Mouse (Mus musculus): ENCODE results near the gene Pak1. TPM values are rescaled to one million over a fixed set of nuclear protein-coding genes. Genes with fewer than 3 reads are reported as not detected.

The Pak1 gene
- total RNA-seq (2021), result 100 to 1,000 TPM; 162 to 172 TPM

DNA sequence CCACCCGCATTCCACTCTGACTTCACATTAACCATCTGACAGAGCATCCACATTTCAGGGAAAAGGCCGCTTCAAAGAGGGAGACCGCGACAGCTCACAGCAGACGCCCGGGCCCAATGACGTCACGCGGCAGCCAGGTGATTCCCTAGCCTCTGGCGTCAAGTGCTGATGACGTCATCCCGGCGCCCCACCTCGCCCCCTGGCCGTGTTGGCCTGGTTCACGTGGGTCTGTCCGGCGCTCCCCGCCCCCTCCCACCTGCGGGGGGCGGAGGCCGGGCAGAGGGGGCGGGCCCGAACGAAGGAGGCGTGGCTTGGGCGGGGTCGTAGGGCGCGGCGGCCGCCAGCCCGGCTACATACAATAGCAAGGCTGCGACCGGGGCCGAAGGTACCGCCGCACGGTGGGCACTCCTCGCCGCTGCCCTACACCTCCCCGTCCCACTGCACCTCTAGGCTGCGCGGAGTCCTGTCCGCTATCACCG is at the start of gene Pak1:
Pak1 (plus strand) TSS at position 352 of the 479 bp plus-strand sequence.
- DNase-seq, result peak; percentile 86
- intact Hi-C loops (cut with DNase I), result no loop called here

DNA sequence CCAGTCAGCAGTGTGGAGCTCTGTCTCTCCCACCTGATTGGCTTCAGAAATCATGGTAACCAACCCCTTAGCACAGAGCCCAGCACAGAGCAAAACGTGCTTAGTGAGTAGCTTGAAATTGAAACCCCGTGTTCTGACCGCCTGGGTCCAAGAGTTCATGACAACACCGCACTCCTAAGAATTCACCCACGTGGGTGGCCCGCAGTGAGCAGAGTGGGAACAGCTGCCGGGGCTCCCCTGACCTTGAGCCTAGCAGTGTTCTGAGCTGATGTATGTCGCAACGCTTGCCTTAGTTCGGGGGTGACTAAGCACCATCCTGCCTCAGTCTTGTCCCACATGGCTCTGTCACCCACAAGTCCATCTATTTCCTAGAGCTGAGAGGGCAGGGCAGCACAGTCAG is 47.4 kb upstream of the Pak1 start:
- no peak for DNase-seq
- intact Hi-C loops (cut with DNase I), result loop anchor here (10.0 kb wide), 1 partner anchor 384 kb away; no protein-coding TSS in a partner anchor

- intact Hi-C loops (cut with DNase I), result loop anchor here (10.0 kb wide), 1 partner anchor 383 kb away; no protein-coding TSS in a partner anchor
- no peak for DNase-seq
Observed at GRCm38 (mm10) chr7:97741756-97742291, 46.5 kb upstream of the Pak1 start.

GRCm38 (mm10) chr7:97745299-97745698 is 43.0 kb upstream of the Pak1 start:
- intact Hi-C loops (cut with DNase I), result loop anchor here (10.0 kb wide), 1 partner anchor 380 kb away; no protein-coding TSS in a partner anchor
- peak; percentile 62 for DNase-seq

DNA sequence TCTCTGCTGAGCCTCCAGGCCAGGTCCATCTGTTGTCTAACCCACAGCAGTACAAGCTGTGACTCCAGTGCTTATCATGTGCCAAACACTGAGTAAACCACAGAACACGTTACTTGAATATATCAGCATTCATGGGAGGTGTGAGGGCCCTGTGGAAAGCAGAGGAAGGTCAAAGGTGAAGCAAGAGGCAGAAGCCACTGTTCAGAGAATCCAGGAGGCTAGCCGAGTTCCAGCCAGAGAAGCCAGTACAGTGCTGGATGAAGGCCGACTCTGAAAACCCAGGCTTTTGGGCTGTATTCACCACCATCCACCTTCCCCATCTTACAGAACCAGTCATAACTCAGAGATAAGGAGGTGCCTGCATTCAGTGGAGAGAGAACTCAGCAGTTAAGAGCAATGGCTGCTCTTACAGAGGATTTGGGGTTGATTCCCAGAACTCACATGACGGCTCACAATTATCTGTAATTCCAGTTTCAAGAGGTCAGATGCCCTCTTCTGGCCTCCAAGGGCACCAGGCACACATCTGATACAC is 41.1 kb upstream of the Pak1 start:
- intact Hi-C loops (cut with DNase I), result loop anchor here (10.0 kb wide), 1 partner anchor 378 kb away; no protein-coding TSS in a partner anchor
- DNase-seq, result no peak

- peak; percentile 81 for DNase-seq
- intact Hi-C loops (cut with DNase I), result loop anchor here (1.0 to 10.0 kb wide), 2 partner anchors 229 to 377 kb away; no protein-coding TSS in a partner anchor
Observed at GRCm38 (mm10) chr7:97747787-97748497, 40.4 kb upstream of the Pak1 start.

DNA sequence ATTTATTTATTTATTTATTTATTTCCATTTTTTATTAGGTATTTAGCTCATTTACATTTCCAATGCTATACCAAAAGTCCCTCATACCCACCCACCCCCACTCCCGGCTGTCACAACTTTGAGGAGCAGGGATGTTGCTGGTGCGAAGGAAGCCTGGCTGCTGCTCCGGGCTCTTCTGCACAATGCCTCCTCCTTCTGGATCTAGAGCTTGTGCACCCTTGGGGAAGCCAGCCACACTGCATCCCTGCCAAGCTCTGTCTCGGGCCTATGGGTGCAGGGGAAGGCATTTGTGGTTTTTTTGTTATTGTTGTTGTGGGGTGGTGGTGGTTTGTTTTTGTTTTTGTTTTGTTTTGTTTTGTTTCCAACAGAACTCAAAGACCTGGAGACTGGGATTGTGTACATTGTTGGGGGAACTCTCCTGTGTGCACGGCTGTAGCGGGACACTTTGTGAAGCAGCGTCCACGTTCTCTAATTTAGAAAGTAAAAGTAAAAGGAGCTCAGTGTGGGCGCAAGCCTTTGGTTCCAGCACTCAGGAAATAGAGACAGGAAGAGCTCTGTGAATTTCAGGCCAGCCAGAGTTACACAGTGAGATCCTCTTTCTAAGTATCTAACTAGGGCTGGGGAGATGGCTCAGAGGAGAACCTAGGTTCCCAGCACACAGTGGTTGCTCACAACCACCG is 39.7 kb upstream of the Pak1 start:
- intact Hi-C loops (cut with DNase I), result loop anchor here (1.0 to 10.0 kb wide), 2 partner anchors 229 to 376 kb away; no protein-coding TSS in a partner anchor
- no peak for DNase-seq

DNA sequence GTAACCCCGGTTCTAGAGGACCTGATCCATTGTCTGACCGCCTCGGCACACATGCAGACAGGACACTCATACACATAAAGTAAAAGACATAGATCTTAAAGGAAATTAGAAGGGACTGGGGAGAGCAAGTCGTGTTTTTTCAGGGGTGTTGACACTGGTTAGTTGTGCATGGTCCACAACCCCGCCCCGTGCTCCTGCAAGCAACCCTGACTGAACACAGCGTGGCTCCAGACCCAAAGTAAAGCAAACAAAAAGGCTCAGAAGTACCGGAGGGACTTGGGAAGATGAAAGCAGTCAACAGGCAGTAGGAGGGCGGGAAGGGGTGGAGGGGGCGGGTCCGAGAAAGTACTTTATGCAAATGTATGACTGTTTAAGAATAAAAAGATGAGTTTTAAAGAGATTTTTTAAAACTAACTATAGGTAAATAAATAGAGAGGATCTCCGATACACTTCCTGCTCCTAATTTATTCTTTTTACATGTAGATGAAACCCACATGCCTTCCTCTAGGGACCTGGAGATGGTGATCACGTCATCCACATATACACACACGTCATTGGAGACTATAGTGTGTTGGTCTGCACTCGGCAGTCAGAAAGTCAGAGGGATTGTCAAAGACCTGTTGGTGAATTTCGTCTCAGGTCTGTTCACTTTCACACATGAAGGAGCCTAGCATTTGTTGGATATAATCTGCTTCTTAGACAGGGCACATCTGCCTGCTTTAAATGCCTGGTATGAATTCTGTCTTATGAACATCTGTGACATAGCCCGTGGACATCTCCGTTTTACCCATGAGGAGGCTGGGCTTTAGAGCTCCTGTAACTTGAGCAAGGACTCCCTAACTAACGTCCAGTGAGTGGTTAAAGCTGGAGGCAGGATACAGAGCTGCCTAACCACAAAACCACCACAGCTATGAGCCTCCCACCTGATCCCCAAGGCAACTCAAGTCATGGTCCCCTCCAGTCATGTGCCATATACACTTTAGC is 38.8 kb upstream of the Pak1 start:
- intact Hi-C loops (cut with DNase I), result loop anchor here (5.0 to 10.0 kb wide), 2 partner anchors 93 to 375 kb away; no protein-coding TSS in a partner anchor

GRCm38 (mm10) chr7:97756967-97757881 is 31.1 kb upstream of the Pak1 start:
- intact Hi-C loops (cut with DNase I), result no loop called here
- DNase-seq, result no peak

More for the DNA sequence above, 38.8 kb upstream of the Pak1 start:
- no peak for DNase-seq

- intact Hi-C loops (cut with DNase I), result no loop called here
- DNase-seq, result no peak
Observed at GRCm38 (mm10) chr7:97764591-97764990, 23.8 kb upstream of the Pak1 start.

DNA sequence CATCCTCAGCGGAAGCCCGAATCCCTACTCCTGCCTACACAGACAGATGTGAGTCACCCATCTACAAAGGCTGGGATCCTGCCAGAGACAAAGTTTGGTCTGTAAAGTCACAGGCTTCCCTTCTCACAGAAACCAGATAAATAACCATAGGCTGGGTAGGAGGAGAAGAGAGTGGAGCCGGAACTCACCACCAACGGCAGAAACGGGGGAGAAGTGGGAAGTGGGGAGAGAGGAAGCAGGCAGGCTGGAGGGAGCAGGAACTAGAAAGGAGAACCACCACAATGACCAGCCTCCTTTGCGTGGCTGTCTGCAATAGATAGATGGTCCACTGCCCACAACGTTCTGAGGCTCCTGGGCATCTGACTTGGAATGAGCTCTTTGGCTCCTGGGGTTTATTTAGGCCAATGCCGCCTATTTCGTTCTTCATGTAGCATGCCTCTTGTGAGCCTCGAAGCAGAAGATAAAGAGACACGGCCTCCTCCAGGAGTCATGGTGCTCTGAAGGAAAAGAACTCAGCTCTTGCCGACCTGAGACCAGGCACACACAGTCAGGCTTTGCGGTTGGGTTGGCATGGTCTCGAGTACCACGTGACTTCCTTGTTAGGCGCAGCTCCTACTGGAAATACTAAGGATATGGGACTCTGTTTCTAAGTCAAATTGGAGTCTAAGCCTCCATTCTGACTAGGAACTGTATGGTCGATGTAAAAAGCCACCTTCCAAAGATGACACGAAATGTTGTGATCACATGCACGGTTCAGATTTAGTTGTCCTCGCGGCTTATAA is 23.0 kb upstream of the Pak1 start:
- no peak for DNase-seq
- intact Hi-C loops (cut with DNase I), result no loop called here

DNA sequence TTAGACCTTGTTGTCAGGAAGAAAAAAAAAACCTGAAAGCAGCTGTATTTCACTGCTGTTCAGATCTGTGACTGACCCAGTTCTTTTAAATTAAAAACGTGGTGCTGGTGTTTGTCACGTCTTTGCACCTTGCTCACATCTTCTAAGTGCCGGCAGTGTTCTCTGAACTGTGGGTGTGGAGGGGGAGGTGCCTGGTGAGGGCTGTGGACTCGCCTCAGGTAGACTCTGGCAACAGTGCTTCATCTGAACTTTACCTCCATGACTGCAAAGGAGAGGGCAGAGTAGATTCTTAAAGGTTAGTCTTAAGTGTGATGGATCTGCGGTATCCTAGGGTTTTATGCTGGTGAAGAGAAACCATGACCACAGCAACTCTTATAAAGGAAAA is 22.4 kb upstream of the Pak1 start:
- DNase-seq, result no peak
- intact Hi-C loops (cut with DNase I), result no loop called here

DNA sequence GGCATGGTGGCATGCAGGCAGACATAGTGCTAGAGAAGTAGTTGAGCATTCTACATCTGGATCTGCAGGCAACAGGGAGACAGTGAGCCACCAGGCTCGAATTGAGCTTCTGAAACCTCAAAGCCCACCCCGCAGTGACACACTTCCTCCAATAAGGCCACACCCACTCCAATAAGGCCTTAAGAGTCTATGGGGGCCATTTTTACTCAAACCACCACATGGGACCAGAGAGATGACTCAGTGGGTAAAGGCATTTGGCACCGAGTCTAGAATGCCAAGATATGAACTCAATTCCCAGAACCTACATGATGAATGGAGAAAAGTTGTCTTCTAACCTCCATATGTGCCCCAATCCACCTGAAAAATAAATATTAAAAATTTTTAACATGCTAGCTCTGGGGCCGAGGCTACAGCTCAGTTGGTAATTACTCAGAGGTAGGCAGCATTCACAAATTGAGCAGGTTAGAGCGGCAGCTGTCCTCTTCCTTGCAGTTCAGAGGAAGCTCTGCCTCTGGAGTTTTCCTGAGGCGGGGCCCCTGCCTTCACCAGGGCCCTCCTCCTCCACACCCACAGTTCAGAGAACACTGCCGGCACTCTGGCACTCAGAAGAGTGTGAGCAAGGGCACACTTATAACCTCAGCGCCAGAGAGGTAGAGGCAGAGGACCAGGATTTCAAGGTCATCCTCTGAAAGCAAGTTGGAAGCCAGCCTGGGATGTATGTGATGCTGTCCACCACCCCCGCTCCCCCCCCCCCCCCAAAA is 21.8 kb upstream of the Pak1 start:
- intact Hi-C loops (cut with DNase I), result no loop called here

DNA sequence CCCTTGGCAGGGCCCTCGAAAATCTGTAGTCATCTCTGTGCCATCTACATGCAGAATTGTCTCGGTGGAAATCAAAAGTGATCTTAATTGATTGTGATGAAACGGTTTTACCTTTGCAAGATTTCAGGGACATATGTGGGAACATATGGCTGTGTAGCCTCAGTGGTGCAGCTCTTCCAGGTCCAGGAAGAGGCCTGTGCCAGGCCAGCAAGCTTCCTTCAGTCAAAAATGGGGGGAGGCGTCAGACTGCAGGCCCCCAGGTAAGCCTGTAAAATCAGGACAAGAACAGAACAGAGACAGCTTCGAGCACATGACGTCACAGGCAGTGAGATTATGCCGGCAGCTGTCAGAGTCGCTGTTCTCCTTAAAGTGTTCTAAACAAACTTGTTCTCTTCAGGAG is 20.5 kb upstream of the Pak1 start:
- no peak for DNase-seq
- intact Hi-C loops (cut with DNase I), result no loop called here

More for the DNA sequence above, 21.8 kb upstream of the Pak1 start:
- no peak for DNase-seq

GRCm38 (mm10) chr7:97769020-97769419 is 19.3 kb upstream of the Pak1 start:
- intact Hi-C loops (cut with DNase I), result no loop called here
- no peak for DNase-seq

- intact Hi-C loops (cut with DNase I), result no loop called here
- no peak for DNase-seq
Observed at GRCm38 (mm10) chr7:97770841-97771620, 17.3 kb upstream of the Pak1 start.

- intact Hi-C loops (cut with DNase I), result no loop called here
Observed at GRCm38 (mm10) chr7:97775380-97775779, 13.0 kb upstream of the Pak1 start.

More at GRCm38 (mm10) chr7:97775380-97775779, 13.0 kb upstream of the Pak1 start:
- no peak for DNase-seq
